Mouse (Mus musculus) liver, embryonic 14.5 days (tissue): ENCODE results near the gene Igflr1.

Source experiments
- CTCF ChIP-seq: IDR thresholded peaks from 2 replicates; pipeline ENCODE4 v1.5.1; 2016; ENCODE audit warnings: antibody characterized with exemption, low read depth, control low read depth
- EP300 ChIP-seq: IDR thresholded peaks from 2 replicates; pipeline ENCODE4 v1.6.1; 2016; ENCODE audit warnings: antibody characterized with exemption, low read depth

DNA sequence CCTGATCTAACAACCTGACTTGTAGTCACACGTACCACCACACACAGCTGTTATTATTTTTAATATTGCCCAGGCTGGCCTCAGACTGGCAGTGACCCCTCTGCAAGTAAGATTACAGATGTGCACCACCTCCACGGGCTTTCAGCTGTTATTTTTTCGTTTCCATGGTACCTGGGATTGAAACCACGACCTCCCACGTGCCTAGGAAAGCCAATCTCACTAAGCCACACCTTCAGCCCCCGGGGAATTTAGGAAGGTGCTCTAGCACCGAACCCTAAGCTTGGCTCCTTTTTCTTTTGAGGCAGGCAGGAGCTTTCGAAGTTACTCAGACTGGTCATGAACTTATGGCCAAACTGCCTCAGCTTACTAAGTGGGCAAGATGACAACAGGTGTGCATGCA lies 39.2 kb downstream of the Igflr1 start:
- TF ChIP-seq CTCF: no peak
- TF ChIP-seq EP300: no peak
